Mouse (Mus musculus): ENCODE measurements at regions not wholly inside any gene's neighbourhood (a gene's known extent, or its start where the extent isn't known, plus 50 kb on each side); places are given as distances from the start of the nearest gene placed in this dataset.
"Not testable (repeated sequence)": the region's sequence is repeated elsewhere in the genome, so short reads cannot be mapped to it uniquely, and the experiment has no call there.

- in situ Hi-C loops (cut with MboI, MseI), result no loop called here
These were observed 140.5 kb downstream of the Cdca7 start for GRCm38 (mm10) chr2:72616412-72616811.

GRCm38 (mm10) chr2:72619446-72619845 lies 143.5 kb downstream of the Cdca7 start:
- in situ Hi-C loops (cut with MboI, MseI), result no loop called here

DNA sequence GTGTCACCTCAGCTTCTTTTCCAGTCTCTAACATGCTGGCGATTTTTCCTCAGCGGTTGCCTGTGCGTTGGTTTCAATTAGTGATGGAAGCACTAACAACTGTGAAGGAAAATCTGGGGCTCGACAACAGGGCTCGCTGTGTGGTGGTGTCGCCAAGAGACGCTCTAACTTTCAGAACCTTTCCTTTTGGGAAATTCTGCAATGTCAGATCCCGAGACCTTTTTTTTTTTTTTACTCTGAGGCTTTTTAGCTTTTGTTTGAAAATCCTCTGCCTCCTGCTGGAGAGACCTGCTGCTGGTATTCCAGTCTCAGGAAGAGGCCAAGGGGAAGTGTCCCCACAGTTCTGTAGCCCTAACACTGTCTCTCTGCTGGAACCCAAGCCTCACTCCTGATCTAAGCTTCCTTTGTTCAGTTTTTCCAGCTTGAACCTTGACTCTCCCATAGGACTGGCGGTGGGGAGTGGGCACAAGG lies 144.3 kb downstream of the Cdca7 start:
- in situ Hi-C loops (cut with MboI, MseI), result no loop called here

- in situ Hi-C loops (cut with MboI, MseI), result no loop called here
These were observed 152.0 kb downstream of the Cdca7 start for GRCm38 (mm10) chr2:72627915-72628314.

GRCm38 (mm10) chr2:72628626-72629470 lies 152.9 kb downstream of the Cdca7 start:
- in situ Hi-C loops (cut with MboI, MseI), result no loop called here

DNA sequence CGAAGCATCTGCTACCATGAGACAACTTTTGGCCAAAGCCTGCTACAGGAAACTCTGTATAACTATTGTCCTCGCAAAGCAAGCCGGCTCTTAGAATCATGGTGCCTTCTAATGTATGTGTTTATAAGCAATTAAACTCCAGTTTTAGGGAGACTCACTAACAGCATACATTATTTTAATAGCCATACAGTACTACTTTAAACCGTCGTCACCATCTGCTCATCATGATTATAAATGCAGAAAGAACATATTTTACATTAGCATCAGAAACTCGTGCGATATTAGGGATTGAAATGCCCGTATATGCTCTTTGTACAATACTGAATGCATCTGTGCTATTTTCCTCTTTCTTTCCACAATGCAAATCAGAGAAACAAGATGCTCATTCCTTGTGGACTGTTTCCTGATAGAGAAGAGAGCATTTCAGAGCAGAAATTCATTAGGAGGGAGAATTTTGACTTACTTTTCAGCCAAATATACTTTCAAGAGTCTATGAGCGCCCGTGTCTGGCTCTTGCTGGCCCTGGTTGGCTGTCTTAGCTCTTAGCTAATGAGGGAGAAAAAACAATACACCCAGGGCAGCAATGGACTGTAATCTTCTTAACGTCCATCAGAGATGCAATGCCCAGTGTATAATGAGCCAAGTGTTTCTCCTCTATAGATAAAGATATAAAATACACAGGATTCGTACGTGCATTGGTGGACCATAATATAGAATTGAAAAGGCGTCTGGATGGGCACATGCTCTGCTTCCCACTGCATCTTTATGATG lies 153.9 kb downstream of the Cdca7 start:
- in situ Hi-C loops (cut with MboI, MseI), result no loop called here

DNA sequence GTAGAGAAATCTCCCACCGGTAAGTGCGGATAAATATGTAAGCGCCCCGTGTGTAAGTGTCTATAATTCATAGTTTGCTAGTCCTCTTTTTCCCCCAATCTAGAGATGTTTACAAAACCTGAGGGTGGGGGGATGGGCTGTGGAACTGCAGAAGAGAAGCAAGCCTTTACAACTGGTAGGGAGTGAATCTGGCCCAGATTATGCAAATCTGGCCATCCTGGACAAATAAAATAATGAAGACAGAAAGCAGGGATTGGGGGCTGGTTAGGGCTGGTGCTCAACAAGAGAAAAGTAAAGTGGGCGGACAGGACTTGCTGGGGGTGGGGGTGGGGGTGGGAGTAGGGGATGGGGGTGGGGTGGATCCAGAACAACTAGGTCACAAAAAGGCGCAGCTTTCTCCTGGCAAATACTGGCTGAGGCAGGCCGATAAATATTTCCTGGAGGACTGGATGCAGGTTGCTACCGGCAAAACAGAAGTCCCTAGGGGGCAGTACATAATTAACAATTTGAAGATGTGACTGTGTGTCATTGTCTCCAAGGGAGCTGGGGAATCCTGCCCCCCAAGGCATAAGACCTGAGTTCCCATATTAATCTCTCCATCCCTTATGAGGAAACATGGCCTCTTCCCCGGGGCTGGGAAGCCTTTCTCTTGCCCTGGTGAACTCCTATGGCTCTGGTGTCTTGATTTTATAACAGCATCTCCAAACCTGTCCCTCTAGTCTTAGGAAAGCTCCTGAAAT lies 162.1 kb downstream of the Cdca7 start:
- in situ Hi-C loops (cut with MboI, MseI), result no loop called here

DNA sequence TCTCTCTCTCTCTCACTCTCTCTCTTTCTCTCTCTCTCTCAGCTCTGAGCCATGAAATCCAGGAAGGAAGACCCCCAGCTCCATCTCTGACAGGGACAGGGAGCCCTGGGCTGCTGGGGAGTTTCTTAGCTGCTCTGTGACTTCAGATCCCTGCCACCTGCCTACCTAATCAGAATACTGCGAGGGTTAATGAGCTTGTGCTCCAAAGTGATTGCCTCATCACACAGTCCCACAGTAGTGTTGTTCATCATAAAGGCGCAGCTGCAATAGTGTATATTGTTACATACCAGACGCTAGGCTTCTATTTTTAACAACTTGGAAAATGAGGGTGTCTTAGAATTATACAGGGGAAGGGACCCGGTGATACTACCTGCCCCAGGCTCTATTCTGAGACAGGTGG lies 163.1 kb downstream of the Cdca7 start:
- in situ Hi-C loops (cut with MboI, MseI), result no loop called here

DNA sequence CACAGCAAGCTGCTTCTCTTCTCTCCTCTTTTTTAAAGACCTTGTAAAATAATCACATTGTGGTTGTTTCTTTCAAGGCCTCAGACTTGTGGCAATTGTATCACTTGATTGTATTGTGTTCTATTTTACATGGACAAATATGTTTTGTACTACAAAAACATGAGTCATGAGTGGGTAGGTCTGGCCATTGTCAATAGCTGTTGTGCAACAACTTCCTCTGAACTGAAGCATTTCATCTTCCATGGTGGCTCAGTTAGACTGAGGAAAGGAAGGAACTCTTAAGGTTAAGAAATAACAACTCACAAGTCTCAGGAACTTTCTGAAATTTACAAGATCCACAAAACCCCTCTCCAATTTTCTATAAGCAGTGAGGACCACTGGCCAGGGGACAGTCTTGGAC lies 165.3 kb downstream of the Cdca7 start:
- in situ Hi-C loops (cut with MboI, MseI), result no loop called here

DNA sequence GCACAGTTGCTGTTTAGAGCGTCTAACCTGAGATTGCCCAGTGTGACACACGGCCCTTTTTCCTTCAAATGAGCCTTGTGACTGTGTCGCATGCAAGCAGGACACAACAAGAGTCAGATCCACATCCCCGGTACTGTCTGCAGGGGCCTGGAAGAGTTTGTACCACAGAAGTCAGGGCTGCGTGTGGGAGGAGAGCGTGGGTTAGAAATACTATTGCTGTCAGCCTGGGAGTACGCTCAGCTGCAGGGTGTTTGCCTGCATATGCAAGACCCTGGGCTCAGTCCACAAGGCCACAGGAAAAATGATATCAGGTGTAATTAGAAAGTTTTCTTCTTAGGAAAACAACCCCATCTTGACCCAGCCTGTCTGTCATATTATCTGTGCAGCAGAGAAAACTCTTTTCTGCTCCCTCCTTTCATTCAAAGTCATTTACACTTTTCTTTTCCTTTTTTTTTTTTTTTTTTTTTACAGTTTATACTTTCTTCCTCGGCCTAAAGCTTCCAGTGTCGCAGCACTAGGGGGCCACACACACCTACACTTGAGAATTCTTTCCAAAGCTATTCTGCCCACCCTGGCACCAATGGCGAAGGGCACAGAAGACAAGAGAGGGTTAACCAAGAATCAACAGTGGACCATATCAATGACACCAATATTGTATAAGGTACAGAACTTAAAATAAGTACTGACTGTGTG lies 168.3 kb downstream of the Cdca7 start:
- in situ Hi-C loops (cut with MboI, MseI), result no loop called here

DNA sequence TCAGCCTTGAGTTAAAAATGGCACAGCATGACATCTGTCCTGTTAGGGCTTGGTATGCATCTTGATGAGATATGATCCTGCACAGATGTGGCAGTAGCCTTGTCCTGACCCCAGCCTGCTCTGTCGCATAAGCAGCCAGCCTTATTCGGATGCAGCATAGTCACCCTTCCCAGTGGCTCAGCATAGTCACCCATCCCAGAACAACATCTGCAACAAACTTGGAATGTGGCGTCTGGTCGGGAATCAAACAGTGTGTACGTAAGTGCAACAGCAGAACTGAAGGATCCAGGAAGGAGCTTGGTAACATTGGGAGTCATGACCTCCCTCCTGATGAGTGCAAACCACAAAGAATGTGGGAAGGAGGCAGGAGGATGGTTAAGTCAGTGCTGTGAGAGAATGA lies 171.7 kb downstream of the Cdca7 start:
- in situ Hi-C loops (cut with MboI, MseI), result no loop called here

DNA sequence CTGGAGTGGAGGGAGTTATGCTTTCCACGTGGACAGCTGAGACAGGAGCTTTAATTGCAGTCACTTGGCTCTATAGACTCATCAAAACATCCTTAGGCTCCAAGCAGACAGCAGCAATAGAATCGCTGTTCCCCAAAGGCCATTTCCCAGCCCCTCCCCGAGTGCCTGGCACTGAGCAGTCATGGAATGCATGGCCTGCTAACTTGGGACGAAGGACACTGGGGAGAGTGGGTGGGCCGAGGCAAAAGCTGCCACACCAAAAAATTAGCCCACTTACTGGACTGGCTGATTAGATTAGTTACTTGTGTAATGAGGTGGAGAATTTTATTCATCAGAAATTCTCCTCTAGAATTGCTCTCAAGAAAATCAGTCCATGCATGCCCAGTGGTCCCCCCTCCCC lies 172.3 kb downstream of the Cdca7 start:
- in situ Hi-C loops (cut with MboI, MseI), result no loop called here

- in situ Hi-C loops (cut with MboI, MseI), result no loop called here
These were observed 179.9 kb downstream of the Cdca7 start for GRCm38 (mm10) chr2:72655864-72656263.

GRCm38 (mm10) chr2:72657101-72657920 lies 181.4 kb downstream of the Cdca7 start:
- in situ Hi-C loops (cut with MboI, MseI), result no loop called here

DNA sequence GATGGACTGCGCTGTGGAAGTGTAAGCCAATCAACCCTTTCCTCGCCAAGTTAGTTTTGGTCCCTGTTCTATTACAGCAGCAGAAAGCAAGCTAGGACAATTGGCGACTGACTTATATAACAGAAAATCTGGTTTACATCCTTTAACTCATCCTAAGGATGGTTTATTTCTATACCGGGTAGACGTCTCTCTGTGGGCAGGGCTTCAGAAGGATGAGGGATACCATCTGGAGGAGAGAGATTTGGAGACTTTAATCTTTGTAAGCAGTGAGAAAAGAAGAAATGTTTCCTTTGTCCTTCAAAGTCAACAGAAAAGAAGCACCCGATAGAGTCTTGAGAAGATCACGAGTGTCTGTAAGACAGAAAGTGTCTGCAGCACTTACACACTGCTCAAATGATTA lies 186.4 kb downstream of the Cdca7 start:
- in situ Hi-C loops (cut with MboI, MseI), result no loop called here

- in situ Hi-C loops (cut with MboI, MseI), result no loop called here
These were observed 187.2 kb downstream of the Cdca7 start for GRCm38 (mm10) chr2:72662979-72663780.

DNA sequence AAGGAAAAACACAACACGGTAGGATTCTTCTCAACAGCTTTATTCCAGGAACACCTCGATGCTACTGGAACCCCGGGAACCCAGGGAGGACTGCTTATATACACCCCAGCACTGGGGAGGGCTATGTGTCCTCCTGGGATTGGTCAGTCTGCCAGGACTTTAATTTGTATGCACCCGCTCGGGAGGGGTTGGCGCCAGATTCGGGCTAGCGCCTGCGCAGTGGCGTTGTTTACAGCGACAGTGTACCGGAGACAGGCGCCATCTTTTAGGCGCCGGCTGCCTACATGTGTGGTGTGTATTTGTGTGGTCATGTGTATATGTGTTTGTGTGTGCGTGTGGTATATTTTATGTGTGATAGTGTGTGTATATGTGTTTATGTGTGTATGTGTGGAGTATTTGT lies 191.4 kb downstream of the Cdca7 start:
- in situ Hi-C loops (cut with MboI, MseI), result not testable (repeated sequence)

DNA sequence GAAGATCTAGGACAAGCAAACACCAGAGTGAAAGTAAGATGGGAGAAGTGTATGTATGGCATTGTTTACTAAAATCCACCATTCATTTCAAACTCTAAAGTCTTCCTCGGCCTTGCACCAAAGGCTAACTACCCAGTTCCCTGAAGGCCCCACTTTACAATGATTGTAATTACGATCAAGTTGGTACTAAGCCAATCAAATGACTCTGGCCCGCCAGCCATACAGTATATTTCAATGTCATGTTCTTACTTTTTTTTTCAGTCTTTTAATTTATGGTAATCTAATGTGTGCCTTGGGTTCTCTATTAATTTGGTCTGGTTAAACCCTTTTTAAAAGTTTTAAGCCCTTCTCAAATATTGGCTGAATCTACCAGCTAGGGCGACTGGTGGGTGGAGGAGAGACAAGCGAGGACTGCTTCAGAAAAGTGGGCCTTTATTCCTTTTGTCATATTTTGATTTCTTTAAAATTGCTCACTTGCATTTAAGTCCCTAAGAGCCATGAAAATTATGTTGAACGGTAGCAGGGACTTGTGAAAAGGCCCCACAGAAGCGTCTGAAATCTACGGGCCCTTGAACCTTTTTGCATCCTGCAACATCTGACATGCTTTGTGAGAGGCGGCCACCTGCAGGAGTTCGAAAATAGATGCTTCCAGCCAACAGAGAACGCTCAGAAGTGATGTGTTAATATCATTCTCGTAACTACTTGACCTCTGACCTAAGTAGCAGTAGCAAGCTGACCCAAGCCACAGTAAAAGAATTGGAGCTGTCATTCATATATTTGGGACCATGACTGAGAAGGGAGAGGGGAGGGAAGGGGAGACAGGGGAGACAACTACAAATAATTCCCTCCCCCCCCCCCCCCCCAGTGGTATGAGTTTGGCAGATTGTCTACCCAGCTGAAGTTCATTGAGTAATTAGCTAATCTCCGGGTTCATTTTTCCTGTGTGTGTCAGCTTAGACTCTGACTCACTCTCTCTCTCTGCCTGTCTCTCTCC lies 197.2 kb downstream of the Cdca7 start:
- in situ Hi-C loops (cut with MboI, MseI), result no loop called here

DNA sequence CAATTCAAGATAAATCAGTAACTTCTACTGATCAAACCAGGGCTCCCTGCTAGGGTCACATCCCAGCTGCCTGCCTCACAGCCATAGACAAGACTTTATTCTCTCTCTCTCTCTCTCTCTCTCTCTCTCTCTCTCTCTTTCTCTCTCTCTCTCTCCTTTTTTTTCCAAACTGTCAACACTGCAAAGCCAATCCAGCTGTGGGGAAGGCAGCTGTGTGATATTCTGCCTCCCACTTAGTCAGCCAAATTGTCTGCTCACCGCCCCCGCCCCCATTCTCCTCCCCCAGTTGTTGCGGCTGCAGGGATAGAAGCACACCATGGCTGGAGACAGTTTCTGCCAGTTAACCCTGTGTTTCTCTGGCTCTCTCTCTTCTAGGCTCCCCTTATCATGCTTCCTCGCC lies 198.3 kb downstream of the Cdca7 start:
- in situ Hi-C loops (cut with MboI, MseI), result no loop called here

Measured in T-helper 1 cell (primary cell).